Mouse (Mus musculus): ENCODE measurements around the gene Foxb1. TPM values are rescaled to one million over a fixed set of nuclear protein-coding genes. Genes with fewer than 3 reads are reported as not detected.

Gene Foxb1
- polyA plus RNA-seq, 1 experiment from 2014 or later = not detected

Other genes starting within 250 kb of the Foxb1 start
- gene Bnip2, start 228.5 kb upstream of the Foxb1 start, polyA plus RNA-seq (2015; fragmentation: Nextera tagmentation; extraction: Ambion mirVana) = 106 and 117 TPM in 2 replicates